Mouse (Mus musculus) heart, adult 2 months (tissue): ENCODE results near the gene Mepe.

Experiments
- CTCF ChIP-seq: fragments of 200-600 bp; IDR thresholded peaks from 2 replicates; pipeline ENCODE4 v1.8.1; 2022; ENCODE audit warnings: antibody characterized with exemption, mild to moderate bottlenecking, moderate library complexity
- EP300 ChIP-seq: fragments of 200-500 bp; IDR thresholded peaks from 2 replicates; pipeline ENCODE4 v1.6.1; 2011; ENCODE audit warnings: low read depth, low read length, control low read depth; ENCODE audit not compliant: insufficient read depth
- POLR2A ChIP-seq: fragments of 200-500 bp; IDR thresholded peaks from 2 replicates; pipeline ENCODE4 v1.6.1; 2011; ENCODE audit warnings: mild to moderate bottlenecking, low read depth, low read length, control low read depth; ENCODE audit not compliant: insufficient read depth

GRCm38 (mm10) chr5:104358592-104358991, 33.5 kb downstream of the Mepe start:
- TF ChIP-seq CTCF: no peak
- TF ChIP-seq EP300: no peak
- TF ChIP-seq POLR2A: no peak
